Mouse (Mus musculus) cerebellum, adult 2 months (tissue): ENCODE results near the gene Lrrc45.
"Not testable (repeated sequence)": the region's sequence is repeated elsewhere in the genome, so short reads cannot be mapped to it uniquely, and the experiment has no call there.

ENCODE experiments used
- CTCF ChIP-seq: fragments of 200-500 bp; IDR thresholded peaks from 2 replicates; pipeline ENCODE4 v1.5.1; 2011; ENCODE audit warnings: low read depth, mild to moderate bottlenecking, control low read depth, low read length, moderate library complexity, borderline replicate concordance; ENCODE audit not compliant: insufficient read depth
- POLR2A ChIP-seq: fragments of 200-500 bp; IDR thresholded peaks from 2 replicates; pipeline ENCODE4 v1.6.1; 2011; ENCODE audit warnings: low read length, control low read depth, borderline replicate concordance; ENCODE audit not compliant: insufficient read depth

DNA sequence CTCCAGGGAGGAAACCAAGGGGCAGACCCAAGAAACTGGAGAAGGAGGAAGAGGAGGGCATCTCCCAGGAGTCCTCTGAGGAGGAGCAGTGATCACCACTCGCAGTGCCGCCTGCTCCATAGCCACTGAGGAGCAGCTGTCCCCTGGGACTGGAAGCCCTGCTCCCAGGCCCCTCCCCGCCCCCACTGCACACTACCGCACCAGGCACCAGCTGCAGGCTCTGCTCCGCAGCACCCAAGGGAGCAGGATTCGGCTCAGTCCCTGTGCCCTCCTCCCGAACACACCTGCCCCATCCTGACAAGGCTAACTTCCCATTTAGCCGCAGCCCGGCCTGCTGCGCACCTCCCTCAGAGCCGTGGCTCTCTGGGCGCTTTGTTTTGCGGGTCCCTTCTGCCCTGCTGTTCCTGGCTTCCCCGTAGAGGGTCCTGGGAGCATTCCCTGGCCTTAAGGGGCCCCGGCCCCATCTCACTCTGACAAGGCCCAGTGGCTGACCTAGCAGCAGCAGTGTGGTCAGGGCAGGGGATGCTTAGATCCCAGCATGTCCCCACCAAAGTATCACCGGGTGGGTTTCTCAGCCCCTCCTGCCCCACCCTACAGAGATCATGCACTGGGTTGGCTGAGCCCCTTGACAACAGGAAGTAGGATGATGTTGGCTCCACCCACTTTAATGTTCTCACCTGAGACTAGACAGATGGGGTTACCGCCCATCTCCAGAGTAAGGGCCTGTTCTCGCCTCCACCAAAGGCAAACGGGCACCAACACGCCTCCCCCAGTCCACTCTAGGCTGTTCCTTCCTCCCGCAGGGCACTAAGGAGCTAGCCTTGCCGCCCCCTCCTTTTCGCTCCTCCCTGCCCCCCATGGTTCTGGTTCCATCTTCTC lies 49.6 kb downstream of the Lrrc45 start:
- not testable (repeated sequence) for TF ChIP-seq CTCF, POLR2A
